Mouse (Mus musculus) erythroblast, embryonic 14.5 days (primary cell): ENCODE measurements around the gene Txk. TPM values are rescaled to one million over a fixed set of nuclear protein-coding genes. Genes with fewer than 3 reads are reported as not detected.

Experiments used
- H3K27me3 ChIP-seq: 2 replicates; pipeline ENCODE4 v1.6.1; 2012; ENCODE audit warnings: inconsistent platforms; ENCODE audit not compliant: control insufficient read depth
- H3K36me3 ChIP-seq: 2 replicates; pipeline ENCODE4 v1.6.1; 2012; ENCODE audit warnings: mild to moderate bottlenecking, inconsistent platforms; ENCODE audit not compliant: control insufficient read depth
- H3K4me1 ChIP-seq: 2 replicates; pipeline ENCODE4 v1.6.1; 2012; ENCODE audit warnings: inconsistent platforms; ENCODE audit not compliant: control insufficient read depth
- H3K4me3 ChIP-seq: replicated peaks from 2 replicates; pipeline ENCODE3; 2012; ENCODE audit warnings: moderate library complexity, mild to moderate bottlenecking, inconsistent platforms
- H3K9me3 ChIP-seq: 2 replicates; pipeline ENCODE4 v1.6.1; 2012; ENCODE audit warnings: low read length, inconsistent platforms, mixed read lengths; ENCODE audit not compliant: control insufficient read depth
- GATA1 ChIP-seq: IDR thresholded peaks from 2 replicates; pipeline ENCODE4 v1.6.1; 2012; ENCODE audit warnings: low read length, inconsistent platforms, mixed read lengths
- TAL1 ChIP-seq: IDR thresholded peaks from 3 replicates; pipeline ENCODE4 v1.6.1; 2012; ENCODE audit warnings: low read length, inconsistent platforms, mixed read lengths
- polyA plus RNA-seq: library from polyadenylated mRNA; stranded (reverse); fragments of >175 nt; gene quantifications from 2 replicates; pipeline ENCODE4 v1.2.3, GENCODE M21; 2012

Txk gene
- polyA plus RNA-seq, 1 experiment, result not detected

- H3K9me3 ChIP-seq, result no peaks in the 10 kb centered on the region
- TF ChIP-seq GATA1 (no peak), TAL1 (no peak)
- no peaks in the 10 kb centered on the region for H3K27me3 ChIP-seq
- H3K4me1 ChIP-seq, result peaks cover 5% of the 10 kb centered on the region; the same call in 1 of the 2 replicates
- H3K4me3 ChIP-seq, result no peak overlapping the region
- H3K36me3 ChIP-seq, result no peaks in the 10 kb centered on the region
These were observed 15.7 kb downstream of the Txk start for GRCm38 (mm10) chr5:72736868-72737267.

- Histone ChIP-seq H3K4me3 (no peak overlapping the region), H3K9me3 (no peaks in the 10 kb centered on the region), H3K27me3 (no peaks in the 10 kb centered on the region), H3K4me1 (peaks cover 5% of the 10 kb centered on the region; the same call in 1 of the 2 replicates), H3K36me3 (no peaks in the 10 kb centered on the region)
- TF ChIP-seq GATA1, result no peak
- TF ChIP-seq TAL1, result no peak
These were observed 16.1 kb downstream of the Txk start for GRCm38 (mm10) chr5:72736437-72736836.

GRCm38 (mm10) chr5:72735763-72736162, 16.8 kb downstream of the Txk start:
- Histone ChIP-seq H3K4me3 (no peak overlapping the region), H3K9me3 (no peaks in the 10 kb centered on the region), H3K27me3 (no peaks in the 10 kb centered on the region), H3K36me3 (no peaks in the 10 kb centered on the region), H3K4me1 (peaks cover 5% of the 10 kb centered on the region; the same call in 1 of the 2 replicates)
- TF ChIP-seq GATA1, result no peak
- TF ChIP-seq TAL1, result no peak

- H3K4me3 ChIP-seq, result no peak overlapping the region
- H3K27me3 ChIP-seq, result no peaks in the 10 kb centered on the region
- H3K9me3 ChIP-seq, result no peaks in the 10 kb centered on the region
- TF ChIP-seq GATA1 (no peak), TAL1 (no peak)
- H3K4me1 ChIP-seq, result peaks cover 5% of the 10 kb centered on the region; the same call in 1 of the 2 replicates
- no peaks in the 10 kb centered on the region for H3K36me3 ChIP-seq
These were observed 19.7 kb downstream of the Txk start for GRCm38 (mm10) chr5:72732885-72733284.

- H3K4me1 ChIP-seq, result no peaks in the 10 kb centered on the region
- H3K4me3 ChIP-seq, result no peak overlapping the region
- H3K36me3 ChIP-seq, result no peaks in the 10 kb centered on the region
- no peaks in the 10 kb centered on the region for H3K27me3 ChIP-seq
- no peak for TF ChIP-seq TAL1
- no peak for TF ChIP-seq GATA1
- H3K9me3 ChIP-seq, result no peaks in the 10 kb centered on the region
These were observed 27.2 kb downstream of the Txk start for GRCm38 (mm10) chr5:72725404-72725803.

- H3K36me3 ChIP-seq, result no peaks in the 10 kb centered on the region
- TF ChIP-seq TAL1 (no peak), GATA1 (no peak)
- H3K4me1 ChIP-seq, result no peaks in the 10 kb centered on the region
- H3K4me3 ChIP-seq, result no peak overlapping the region
- no peaks in the 10 kb centered on the region for H3K9me3 ChIP-seq
- H3K27me3 ChIP-seq, result no peaks in the 10 kb centered on the region
These were observed 29.1 kb downstream of the Txk start for GRCm38 (mm10) chr5:72723429-72723828.

- Histone ChIP-seq H3K27me3 (no peaks in the 10 kb centered on the region), H3K9me3 (no peaks in the 10 kb centered on the region), H3K4me3 (no peak overlapping the region), H3K4me1 (no peaks in the 10 kb centered on the region), H3K36me3 (no peaks in the 10 kb centered on the region)
- no peak for TF ChIP-seq GATA1
- TF ChIP-seq TAL1, result no peak
These were observed 32.0 kb downstream of the Txk start for GRCm38 (mm10) chr5:72720587-72720986.

GRCm38 (mm10) chr5:72710572-72711278, 41.9 kb downstream of the Txk start:
- H3K4me3 ChIP-seq, result no peak overlapping the region
- H3K9me3 ChIP-seq, result no peaks in the 10 kb centered on the region
- H3K27me3 ChIP-seq, result no peaks in the 10 kb centered on the region
- H3K4me1 ChIP-seq, result no peaks in the 10 kb centered on the region
- no peak for TF ChIP-seq TAL1
- no peak for TF ChIP-seq GATA1
- no peaks in the 10 kb centered on the region for H3K36me3 ChIP-seq

GRCm38 (mm10) chr5:72709976-72710375, 42.6 kb downstream of the Txk start:
- no peak overlapping the region for H3K4me3 ChIP-seq
- H3K4me1 ChIP-seq, result no peaks in the 10 kb centered on the region
- H3K36me3 ChIP-seq, result no peaks in the 10 kb centered on the region
- TF ChIP-seq GATA1 (no peak), TAL1 (no peak)
- no peaks in the 10 kb centered on the region for H3K27me3 ChIP-seq
- H3K9me3 ChIP-seq, result no peaks in the 10 kb centered on the region

- H3K4me3 ChIP-seq, result no peak overlapping the region
- H3K9me3 ChIP-seq, result no peaks in the 10 kb centered on the region
- TF ChIP-seq GATA1, result no peak
- no peak for TF ChIP-seq TAL1
- H3K36me3 ChIP-seq, result no peaks in the 10 kb centered on the region
- no peaks in the 10 kb centered on the region for H3K4me1 ChIP-seq
- no peaks in the 10 kb centered on the region for H3K27me3 ChIP-seq
These were observed 43.1 kb downstream of the Txk start for GRCm38 (mm10) chr5:72709451-72709850.
